Mouse (Mus musculus): ENCODE data around the gene Zfp759. TPM values are rescaled to one million over a fixed set of nuclear protein-coding genes. Genes with fewer than 3 reads are reported as not detected.

The Zfp759 gene
- 0.11 TPM for polyA plus RNA-seq (2017; shearing (Covaris generic))

DNA sequence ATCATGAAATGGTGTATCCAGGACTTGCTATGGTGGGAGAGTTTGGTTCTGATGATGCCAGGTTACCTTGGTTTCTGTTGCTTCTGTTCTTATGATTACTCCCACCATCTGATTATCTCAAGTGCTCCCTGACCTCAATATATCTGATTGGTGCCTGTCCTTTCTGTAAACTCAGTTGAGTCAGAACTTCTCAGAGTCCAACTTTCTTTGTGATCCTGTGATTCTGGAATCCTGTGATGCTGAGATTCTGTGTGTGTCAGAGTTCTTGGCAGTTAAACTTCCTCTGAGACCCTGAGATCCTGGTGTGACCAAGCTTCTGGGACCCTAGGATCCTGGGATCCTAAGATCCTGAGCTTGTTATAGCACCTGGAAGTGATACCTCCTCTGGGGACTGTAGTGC is at the start of gene Zfp759:
Gene Zfp759 (plus strand): TSS at position 301 of the 400 bp plus-strand sequence.

DNA sequence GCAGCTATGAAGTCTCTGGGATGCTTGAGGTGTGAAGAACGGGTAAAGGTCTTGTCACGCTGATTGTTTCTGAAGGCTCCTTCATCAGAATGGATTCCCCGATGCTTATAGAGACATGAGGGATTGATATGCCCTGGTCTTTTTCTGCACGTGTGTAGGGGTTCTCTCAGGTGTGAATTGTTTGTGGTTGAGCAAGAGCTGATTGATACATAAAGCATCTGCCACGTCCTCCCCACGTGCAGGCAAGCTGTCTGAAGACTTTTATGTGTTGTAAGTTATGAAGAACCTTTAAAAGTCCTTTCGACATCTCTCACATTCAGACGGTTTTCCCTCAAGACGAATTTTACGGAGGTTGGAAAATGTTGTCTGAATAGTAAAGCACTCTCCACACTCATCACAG is 23.6 kb upstream of the Zfp759 start, which contains the start of gene Zfp708:
Gene Zfp708 (minus strand): TSS at position 101 of the 400 bp plus-strand sequence.

DNA sequence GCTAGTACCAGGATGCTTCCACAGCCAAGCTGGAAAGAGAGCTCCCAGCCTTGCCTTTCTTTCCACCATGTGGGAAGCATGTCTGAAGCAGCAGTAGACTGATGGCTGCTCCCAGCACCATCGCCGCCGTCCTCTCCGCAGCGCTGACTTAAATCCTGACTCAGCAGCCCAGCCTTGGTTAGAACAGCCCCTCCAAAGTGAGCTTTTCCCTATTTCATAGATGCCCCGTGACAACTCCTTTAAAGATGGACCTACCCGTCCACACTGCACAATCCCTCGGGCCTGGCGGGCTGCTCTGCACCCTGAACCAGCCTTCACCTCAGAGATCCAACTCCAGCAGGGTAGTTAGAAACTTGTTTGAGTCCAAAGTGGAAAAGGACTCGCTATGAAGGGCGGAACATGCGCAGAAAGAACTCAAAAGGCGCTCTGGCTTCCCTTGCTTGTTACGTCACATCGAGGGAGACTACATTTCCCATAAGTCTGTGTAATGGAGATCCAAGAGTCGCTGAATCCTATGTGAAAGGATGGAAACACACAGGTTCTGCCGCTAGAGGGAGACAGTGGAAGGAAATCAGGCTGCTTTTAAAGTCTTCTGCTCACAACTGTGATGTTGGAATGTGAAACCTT is 13.2 kb upstream of the Zfp759 start, which contains the start of gene Gm28557:
Gene Gm28557 (minus strand): TSS at position 411 of the 627 bp plus-strand sequence.

GRCm38 (mm10) chr13:67116163-67116562 is 5.3 kb upstream of the Zfp759 start, which contains the start of gene Rslcan18:
Gene Rslcan18, minus strand, starts transcription at chr13:67116263.

DNA sequence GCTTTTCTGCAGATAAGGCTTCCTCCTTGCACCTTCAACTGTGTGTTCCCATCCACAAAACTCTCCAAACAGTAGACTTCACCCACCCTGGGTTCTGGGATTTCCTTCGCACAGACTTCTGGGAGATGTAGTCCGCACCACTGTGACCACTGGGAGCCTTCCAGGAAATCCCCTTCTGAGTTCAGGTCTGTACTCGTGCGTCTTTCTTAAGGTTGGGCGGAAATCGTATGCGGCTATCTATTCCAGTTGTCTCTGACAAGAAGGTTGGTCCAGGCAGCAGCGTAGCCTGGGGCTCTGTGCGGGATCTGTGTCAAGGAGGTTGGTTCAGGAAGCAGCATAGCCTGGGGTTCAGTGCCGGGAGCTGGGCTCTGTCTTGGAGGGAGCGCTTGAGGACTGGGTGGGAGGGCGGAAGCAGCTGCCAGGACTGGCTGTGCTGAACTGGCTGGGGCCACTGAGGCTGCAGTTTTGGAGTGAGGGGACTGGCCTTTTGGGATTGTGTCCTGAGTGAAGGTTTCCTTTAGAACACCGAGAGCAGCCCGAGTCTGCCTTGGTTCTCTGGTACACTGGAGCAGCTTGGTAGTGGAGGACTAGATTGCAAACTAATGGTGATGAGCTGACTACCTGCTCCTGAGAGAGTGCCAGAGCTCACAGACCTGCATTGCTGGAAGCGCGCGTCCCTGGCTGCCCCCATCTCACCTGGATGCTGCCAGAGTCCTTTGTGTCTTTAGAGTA is 51.7 kb downstream of the Zfp759 start, which contains the start of gene Rsl1:
Gene Rsl1 (plus strand): TSS at position 192 of the 732 bp plus-strand sequence.

Other genes starting within 250 kb of the Zfp759 start
- 2.3 TPM for gene Gm10767, start 216.7 kb upstream of the Zfp759 start, polyA plus RNA-seq (2017; shearing (Covaris generic))
- 4.6 TPM for gene Zfp712, start 60.5 kb upstream of the Zfp759 start, polyA plus RNA-seq (2017; shearing (Covaris generic))
- gene Zfp708, start 23.7 kb upstream of the Zfp759 start, polyA plus RNA-seq (2017; shearing (Covaris generic)), result 1.7 TPM
- gene Gm28557, start 13.1 kb upstream of the Zfp759 start, polyA plus RNA-seq (2017; shearing (Covaris generic)), result 1.8 TPM
- gene Rslcan18, start 5.4 kb upstream of the Zfp759 start, polyA plus RNA-seq (2017; shearing (Covaris generic)), result 0.24 TPM
- gene Rsl1, start 51.5 kb downstream of the Zfp759 start, polyA plus RNA-seq (2017; shearing (Covaris generic)), result 13.1 TPM
- gene Zfp455, start 72.8 kb downstream of the Zfp759 start, polyA plus RNA-seq (2017; shearing (Covaris generic)), result 2.6 TPM
- 1.7 TPM for gene Zfp458, start 156.8 kb downstream of the Zfp759 start, polyA plus RNA-seq (2017; shearing (Covaris generic))
- not detected for gene Zfp457, start 184.8 kb downstream of the Zfp759 start, polyA plus RNA-seq (2017; shearing (Covaris generic))
- gene Zfp595, start 210.9 kb downstream of the Zfp759 start, polyA plus RNA-seq (2017; shearing (Covaris generic)), result 5.7 TPM
- 0.94 TPM for gene Gm28044, start 238.9 kb downstream of the Zfp759 start, polyA plus RNA-seq (2017; shearing (Covaris generic))
- 2.0 TPM for gene Zfp953, start 238.9 kb downstream of the Zfp759 start, polyA plus RNA-seq (2017; shearing (Covaris generic))

All from effector memory CD4-positive, alpha-beta T cell, adult 7 months (primary cell).